Comparison of ENCODE assay signal across 10 mouse cellular contexts in the genomic region with DNA sequence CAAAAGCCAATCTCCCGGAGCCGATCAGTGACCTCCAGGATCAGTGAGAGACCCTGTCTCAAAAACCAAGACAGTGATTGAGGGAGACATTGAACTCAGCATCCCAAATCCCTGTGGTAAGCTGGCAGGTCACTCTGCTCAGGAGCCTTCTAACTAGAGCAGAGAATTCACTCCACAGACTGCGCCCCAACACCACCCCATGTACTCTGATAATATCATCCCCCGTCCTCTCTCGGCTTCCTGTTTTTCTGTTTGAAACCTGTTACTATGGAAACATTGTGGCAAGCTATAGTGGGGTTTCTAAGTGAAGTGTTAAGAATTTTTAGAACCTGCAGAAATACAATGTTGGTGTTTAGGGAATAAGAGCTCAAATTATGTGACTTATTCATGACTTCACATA. TPM values are rescaled to one million over a fixed set of nuclear protein-coding genes. Genes with fewer than 3 reads are reported as not detected.
DNase-seq lines count a peak whose midpoint lies in the region; ATAC-seq and TF ChIP-seq lines count a peak whose summit lies in the region.
"Had no signal": no experiment of that assay in that cellular context is flagged by ENCODE, and none has a peak within 500 bp of the region (broad histone marks: within the 10 kb centered on the region; RNA-seq: fewer than 3 reads in every experiment).

No protein-coding gene starts in this region.

- no peaks in the 10 kb centered on the region for H3K27me3 ChIP-seq in G1E (ENCODE audit: insufficient read depth, low read length)
- no peaks in the 10 kb centered on the region for H3K27me3 ChIP-seq in lung, postnatal 0 days (replicated peaks; ENCODE audit: insufficient read depth, low read length)
- H3K27me3 ChIP-seq in splenic B cell, adult 2 months (ENCODE audit: control insufficient read depth, insufficient read depth, low read length, poor library complexity, severe bottlenecking) = no peaks in the 10 kb centered on the region
- H3K27me3 ChIP-seq in midbrain, embryonic 16.5 days (ENCODE audit: control insufficient read depth, insufficient read depth, low read depth, low read length) = no peaks in the 10 kb centered on the region
- no peaks in the 10 kb centered on the region for H3K27me3 ChIP-seq in hindbrain, embryonic 10.5 days (ENCODE audit: insufficient read depth, poor library complexity, severe bottlenecking)
- H3K27me3 ChIP-seq: liver, embryonic 13.5 days; neural tube, embryonic 13.5 days had no signal

- H3K4me1 ChIP-seq in G1E (ENCODE audit: insufficient read depth, low read depth, low read length) = peaks cover 37% of the 10 kb centered on the region
- H3K4me1 ChIP-seq in lung, postnatal 0 days (ENCODE audit: insufficient read depth, low read depth, low read length) = no peaks in the 10 kb centered on the region; the same call in 1 of the 2 replicates
- no peaks in the 10 kb centered on the region for H3K4me1 ChIP-seq in midbrain, embryonic 16.5 days (ENCODE audit: control insufficient read depth, insufficient read depth, low read length)
- peaks cover 10% of the 10 kb centered on the region for H3K4me1 ChIP-seq in hindbrain, embryonic 10.5 days (replicated peaks)

- intact Hi-C loops in gastrocnemius, postnatal 14 days (cut with DNase I; ENCODE audit: low total_unique reads) = no loop called here

- DNase-seq in layer of hippocampus, adult 2 months (ENCODE audit: low spot score in 2 of 2) = peak; percentile 16 to 53
- DNase-seq in layer of hippocampus, adult 11-12 months (ENCODE audit: low spot score) = no peak
- peak; percentile 29 for DNase-seq in G1E (ENCODE audit: low spot score)
- peak; percentile 23 for DNase-seq in lung, postnatal 0 days (ENCODE audit: low spot score)
- DNase-seq in splenic B cell, adult 2 months (ENCODE audit: low read depth, low spot score) = peak; percentile 73
- DNase-seq in gastrocnemius, postnatal 14 days = no peak
- no peak for DNase-seq in hindbrain, embryonic 10.5 days (ENCODE audit: low spot score)
- DNase-seq: liver, embryonic 13.5 days had no signal

- peak; percentile 85 for ATAC-seq in G1E (ENCODE audit: extremely low read depth, insufficient number of reproducible peaks, low FRiP score, poor library complexity, severe bottlenecking)
- ATAC-seq in lung, postnatal 0 days = no peak
- no peak for ATAC-seq in midbrain, embryonic 16.5 days

- WGBS in lung, postnatal 0 days = 65% methylated on average over 5 of the region's 5 CpGs
- WGBS in midbrain, embryonic 16.5 days = 77% methylated on average over 5 of the region's 5 CpGs
- 85% methylated on average over 5 of the region's 5 CpGs for WGBS in hindbrain, embryonic 10.5 days

- H3K4me2 ChIP-seq in lung, postnatal 0 days (replicated peaks; ENCODE audit: low read depth, low read length) = no peak overlapping the region
- no peak overlapping the region for H3K4me2 ChIP-seq in midbrain, embryonic 16.5 days (ENCODE audit: low read length)
- H3K4me2 ChIP-seq: liver, embryonic 13.5 days; neural tube, embryonic 13.5 days had no signal

- H3K36me3 ChIP-seq in G1E (replicated peaks) = peaks cover 3% of the 10 kb centered on the region
- H3K36me3 ChIP-seq in lung, postnatal 0 days (ENCODE audit: insufficient read depth, low read length) = no peaks in the 10 kb centered on the region
- H3K36me3 ChIP-seq in splenic B cell, adult 2 months (ENCODE audit: control insufficient read depth, insufficient read depth, low read length, poor library complexity, severe bottlenecking) = no peaks in the 10 kb centered on the region
- H3K36me3 ChIP-seq in midbrain, embryonic 16.5 days (ENCODE audit: control insufficient read depth, insufficient read depth, low read length) = no peaks in the 10 kb centered on the region
- H3K36me3 ChIP-seq in hindbrain, embryonic 10.5 days = no peaks in the 10 kb centered on the region
- H3K36me3 ChIP-seq: liver, embryonic 13.5 days; neural tube, embryonic 13.5 days had no signal

- H3K9ac ChIP-seq in lung, postnatal 0 days (replicated peaks; ENCODE audit: low read depth) = no peak overlapping the region
- no peak overlapping the region for H3K9ac ChIP-seq in midbrain, embryonic 16.5 days (ENCODE audit: low read depth, low read length)
- H3K9ac ChIP-seq: liver, embryonic 13.5 days; neural tube, embryonic 13.5 days had no signal

- no peaks in the 10 kb centered on the region for H3K9me3 ChIP-seq in G1E (replicated peaks)
- no peaks in the 10 kb centered on the region for H3K9me3 ChIP-seq in lung, postnatal 0 days (ENCODE audit: low read length)
- no peaks in the 10 kb centered on the region for H3K9me3 ChIP-seq in midbrain, embryonic 16.5 days (replicated peaks; ENCODE audit: control insufficient read depth, low read length, poor library complexity, severe bottlenecking)
- no peaks in the 10 kb centered on the region for H3K9me3 ChIP-seq in hindbrain, embryonic 10.5 days
- H3K9me3 ChIP-seq: liver, embryonic 13.5 days; neural tube, embryonic 13.5 days had no signal

- no peak overlapping the region for H3K4me3 ChIP-seq in layer of hippocampus, adult 2 months
- H3K4me3 ChIP-seq in G1E (ENCODE audit: low read depth, low read length) = peak overlapping the region; percentile 22; the same call in 1 of the 2 replicates
- H3K4me3 ChIP-seq in lung, postnatal 0 days (ENCODE audit: low read depth, low read length) = no peak overlapping the region
- H3K4me3 ChIP-seq in midbrain, embryonic 16.5 days (ENCODE audit: low read depth, low read length) = no peak overlapping the region
- H3K4me3 ChIP-seq in hindbrain, embryonic 10.5 days = no peak overlapping the region
- H3K4me3 ChIP-seq: liver, embryonic 13.5 days; neural tube, embryonic 13.5 days had no signal

- H3K27ac ChIP-seq in layer of hippocampus, adult 2 months = peak overlapping the region; percentile 40
- H3K27ac ChIP-seq in lung, postnatal 0 days (ENCODE audit: low read length) = no peak overlapping the region
- H3K27ac ChIP-seq in midbrain, embryonic 16.5 days (ENCODE audit: low read length) = no peak overlapping the region
- no peak overlapping the region for H3K27ac ChIP-seq in hindbrain, embryonic 10.5 days
- H3K27ac ChIP-seq: liver, embryonic 13.5 days; neural tube, embryonic 13.5 days had no signal

- no peak for TF ChIP-seq CTCF in layer of hippocampus, adult 2 months (conservative IDR thresholded peaks at IDR 0.05)
- TF ChIP-seq CTCF in G1E (IDR thresholded peaks at IDR 0.05; ENCODE audit: low read depth, low read length) = no peak
- TF ChIP-seq CTCF in lung, postnatal 0 days (IDR thresholded peaks at IDR 0.05) = no peak

- no peak for TF ChIP-seq EP300 in lung, postnatal 0 days (IDR thresholded peaks at IDR 0.05)

RNA-seq across cellular contexts. Expression of gene Thap12, which starts 8.9 kb away (rescaled TPM):
- 10 to 100 TPM; 73.2 to 79.5 TPM for total RNA-seq in layer of hippocampus, adult 2 months (2021)
- 58.2 and 62.2 TPM in 2 replicates for total RNA-seq in G1E (2014; fragmentation: Nextera tagmentation)
- total RNA-seq in G1E (2017) = 68.5 and 79.1 TPM in 2 replicates
- polyA plus RNA-seq in G1E (2012) = 28.3 and 35.1 TPM in 2 replicates
- 31.8 and 34.2 TPM in 2 replicates for polyA plus RNA-seq in lung, postnatal 0 days (2015; fragmentation: Nextera tagmentation; extraction: Ambion mirVana)
- total RNA-seq in gastrocnemius, postnatal 14 days (2021) = 10 to 100 TPM; 72.2 to 81.4 TPM
- polyA plus RNA-seq in midbrain, embryonic 16.5 days (2015; fragmentation: Nextera tagmentation; extraction: Ambion mirVana) = 43.5 and 47.5 TPM in 2 replicates
- polyA plus RNA-seq in hindbrain, embryonic 10.5 days (2016; fragmentation: Nextera tagmentation; extraction: Ambion mirVana) = 57.4 and 63.7 TPM in 2 replicates

RNA-seq across cellular contexts. Expression of gene Emsy, which starts 37.5 kb away (rescaled TPM):
- 10 to 100 TPM; 69.9 to 82.7 TPM for total RNA-seq in layer of hippocampus, adult 2 months (2021)
- total RNA-seq in G1E (2014; fragmentation: Nextera tagmentation) (179 and 201 TPM in 2 replicates), G1E (2017) (50.9 and 57.2 TPM in 2 replicates)
- 3.6 and 3.9 TPM in 2 replicates for polyA plus RNA-seq in G1E (2012)
- 8.6 and 10.2 TPM in 2 replicates for polyA plus RNA-seq in lung, postnatal 0 days (2015; fragmentation: Nextera tagmentation; extraction: Ambion mirVana)
- total RNA-seq in gastrocnemius, postnatal 14 days (2021) = 10 to 100 TPM; 19.2 to 19.4 TPM
- polyA plus RNA-seq in midbrain, embryonic 16.5 days (2015; fragmentation: Nextera tagmentation; extraction: Ambion mirVana) = 38.8 and 40.0 TPM in 2 replicates
- 37.8 and 38.5 TPM in 2 replicates for polyA plus RNA-seq in hindbrain, embryonic 10.5 days (2016; fragmentation: Nextera tagmentation; extraction: Ambion mirVana)

Comparison
In these comparisons a context has a peak if more than half of its experiments do, and no peak if none do; other contexts are left out.
1. DNase-seq: peak in layer of hippocampus, adult 2 months (2 of 2), G1E (single experiment), lung, postnatal 0 days (single experiment) and splenic B cell, adult 2 months (single experiment); none in layer of hippocampus, adult 11-12 months (single experiment), gastrocnemius, postnatal 14 days (single experiment) and hindbrain, embryonic 10.5 days (single experiment).